Comparison of ENCODE assay signal across 32 mouse cellular contexts in genomic region chr12:112773366-112773765, GRCm38 (mm10). TPM values are rescaled to one million over a fixed set of nuclear protein-coding genes. Genes with fewer than 3 reads are reported as not detected.
DNase-seq lines count a peak whose midpoint lies in the region; ATAC-seq and TF ChIP-seq lines count a peak whose summit lies in the region.
"Had no signal": no experiment of that assay in that cellular context is flagged by ENCODE, and none has a peak within 500 bp of the region (broad histone marks: within the 10 kb centered on the region; RNA-seq: fewer than 3 reads in every experiment).

No protein-coding gene starts in this region.

- DNase-seq in embryonic facial prominence, embryonic 10.5 days (ENCODE audit: low spot score) = no peak
- DNase-seq in heart, postnatal 10 days = no peak
- DNase-seq in urinary bladder, postnatal 4 days (ENCODE audit: low spot score in 2 of 2) = peak; percentile 16 to 52
- DNase-seq in urinary bladder, postnatal 14 days (ENCODE audit: low spot score) = no peak
- DNase-seq: adrenal gland, adult 2 months; adrenal gland, postnatal 36 days; cerebellum, adult 18-20 months; cerebellum, postnatal 14 days; gastrocnemius, postnatal 25 days; kidney, adult 8-10 months; kidney, postnatal 4 days; liver, embryonic 13.5 days; lung, postnatal 4 days; right cerebral cortex, postnatal 4 days; thymus, postnatal 25 days had no signal

- no peak overlapping the region for H3K4me3 ChIP-seq in embryonic facial prominence, embryonic 13.5 days
- H3K4me3 ChIP-seq in embryonic facial prominence, embryonic 10.5 days = no peak overlapping the region
- 0 out of 2 replicates have a peak overlapping the region, but pooled peaks have one; percentile 10 for H3K4me3 ChIP-seq in heart, embryonic 12.5 days
- H3K4me3 ChIP-seq in intestine, postnatal 0 days (ENCODE audit: low read depth, low read length) = no peak overlapping the region
- H3K4me3 ChIP-seq in intestine, embryonic 16.5 days (ENCODE audit: low read length) = no peak overlapping the region
- H3K4me3 ChIP-seq: forebrain, embryonic 13.5 days; heart, adult 2 months; limb, embryonic 15.5 days; liver, embryonic 13.5 days; megakaryocyte, embryonic 14.5 days; midbrain, embryonic 12.5 days; myocyte; neural tube, embryonic 12.5 days had no signal

- no peaks in the 10 kb centered on the region for H3K27me3 ChIP-seq in embryonic facial prominence, embryonic 13.5 days
- no peaks in the 10 kb centered on the region for H3K27me3 ChIP-seq in embryonic facial prominence, embryonic 10.5 days (replicated peaks; ENCODE audit: low read depth, poor library complexity, severe bottlenecking)
- H3K27me3 ChIP-seq in heart, embryonic 12.5 days (replicated peaks) = no peaks in the 10 kb centered on the region; the same call in 1 of the 2 replicates
- H3K27me3 ChIP-seq in intestine, postnatal 0 days (replicated peaks; ENCODE audit: control insufficient read depth, insufficient read depth, low read length) = no peaks in the 10 kb centered on the region
- no peaks in the 10 kb centered on the region for H3K27me3 ChIP-seq in intestine, embryonic 16.5 days (replicated peaks; ENCODE audit: control insufficient read depth, insufficient read depth, low read length)
- H3K27me3 ChIP-seq: CH12.LX; forebrain, embryonic 13.5 days; limb, embryonic 15.5 days; midbrain, embryonic 12.5 days; neural tube, embryonic 12.5 days had no signal

- no peaks in the 10 kb centered on the region for H3K36me3 ChIP-seq in embryonic facial prominence, embryonic 13.5 days
- no peaks in the 10 kb centered on the region for H3K36me3 ChIP-seq in embryonic facial prominence, embryonic 10.5 days (replicated peaks)
- H3K36me3 ChIP-seq in heart, embryonic 12.5 days = no peaks in the 10 kb centered on the region
- no peaks in the 10 kb centered on the region for H3K36me3 ChIP-seq in intestine, postnatal 0 days (ENCODE audit: control insufficient read depth, insufficient read depth)
- H3K36me3 ChIP-seq in intestine, embryonic 16.5 days (ENCODE audit: control insufficient read depth, insufficient read depth, low read length) = no peaks in the 10 kb centered on the region
- H3K36me3 ChIP-seq: limb, embryonic 15.5 days; liver, embryonic 13.5 days; midbrain, embryonic 12.5 days; neural tube, embryonic 12.5 days had no signal

- 39% methylated on average over 9 of the region's 9 CpGs for WGBS in embryonic facial prominence, embryonic 13.5 days
- WGBS in embryonic facial prominence, embryonic 10.5 days = 42% methylated on average over 9 of the region's 9 CpGs
- 19% methylated on average over 9 of the region's 9 CpGs for WGBS in heart, embryonic 12.5 days
- 19% methylated on average over 9 of the region's 9 CpGs for WGBS in intestine, postnatal 0 days
- 25% methylated on average over 9 of the region's 9 CpGs for WGBS in intestine, embryonic 16.5 days

- 0 out of 2 replicates have a peak, but pooled peaks cover 5% of the 10 kb centered on the region for H3K4me1 ChIP-seq in embryonic facial prominence, embryonic 13.5 days
- peaks cover 6% of the 10 kb centered on the region; the same call in 1 of the 2 replicates for H3K4me1 ChIP-seq in embryonic facial prominence, embryonic 10.5 days
- peaks cover 18% of the 10 kb centered on the region for H3K4me1 ChIP-seq in heart, embryonic 12.5 days (replicated peaks)
- no peaks in the 10 kb centered on the region for H3K4me1 ChIP-seq in intestine, postnatal 0 days (replicated peaks; ENCODE audit: control insufficient read depth, insufficient read depth, low read length)
- no peaks in the 10 kb centered on the region for H3K4me1 ChIP-seq in intestine, embryonic 16.5 days (ENCODE audit: control insufficient read depth, insufficient read depth, low read length)
- H3K4me1 ChIP-seq: forebrain, embryonic 13.5 days; limb, embryonic 15.5 days; liver, embryonic 13.5 days; megakaryocyte, embryonic 14.5 days; midbrain, embryonic 12.5 days; neural tube, embryonic 12.5 days had no signal

- H3K9me3 ChIP-seq in embryonic facial prominence, embryonic 13.5 days = peaks cover 4% of the 10 kb centered on the region; the same call in 1 of the 2 replicates
- peaks cover 8% of the 10 kb centered on the region for H3K9me3 ChIP-seq in embryonic facial prominence, embryonic 10.5 days
- peaks cover 10% of the 10 kb centered on the region for H3K9me3 ChIP-seq in heart, embryonic 12.5 days (replicated peaks)
- no peaks in the 10 kb centered on the region for H3K9me3 ChIP-seq in intestine, postnatal 0 days (ENCODE audit: control insufficient read depth)
- H3K9me3 ChIP-seq in intestine, embryonic 16.5 days (ENCODE audit: control insufficient read depth, low read length) = peaks cover 3% of the 10 kb centered on the region; the same call in 1 of the 2 replicates
- H3K9me3 ChIP-seq: limb, embryonic 15.5 days; midbrain, embryonic 12.5 days had no signal

- TF ChIP-seq CTCF in intestine, postnatal 0 days (IDR thresholded peaks at IDR 0.05; ENCODE audit: low read depth) = no peak

- H3K4me2 ChIP-seq in embryonic facial prominence, embryonic 13.5 days = 0 out of 2 replicates have a peak overlapping the region, but pooled peaks have one; percentile 7
- H3K4me2 ChIP-seq in heart, embryonic 12.5 days = peak overlapping the region; percentile 47
- H3K4me2 ChIP-seq in intestine, postnatal 0 days (replicated peaks; ENCODE audit: low read depth) = 0 out of 2 replicates have a peak overlapping the region, but pooled peaks have one; percentile 3
- H3K4me2 ChIP-seq in intestine, embryonic 16.5 days (ENCODE audit: low read depth, low read length) = no peak overlapping the region
- H3K4me2 ChIP-seq: forebrain, embryonic 13.5 days; limb, embryonic 15.5 days; liver, embryonic 13.5 days; midbrain, embryonic 12.5 days; neural tube, embryonic 12.5 days had no signal

- ATAC-seq in embryonic facial prominence, embryonic 13.5 days (ENCODE audit: insufficient number of reproducible peaks, insufficient read depth, low FRiP score, low TSS enrichment, low read depth) = no peak
- no peak for ATAC-seq in heart, embryonic 12.5 days (ENCODE audit: insufficient number of reproducible peaks, low FRiP score)
- no peak for ATAC-seq in intestine, postnatal 0 days
- no peak for ATAC-seq in intestine, embryonic 16.5 days
- ATAC-seq: activated CD4-positive, CD25-positive, alpha-beta regulatory T cell, adult 4 months; forebrain, embryonic 13.5 days; hindbrain, embryonic 16.5 days; lung, postnatal 0 days had no signal

- intact Hi-C loops in heart, postnatal 10 days (cut with DNase I) = no loop called here

- H3K9ac ChIP-seq in embryonic facial prominence, embryonic 13.5 days = no peak overlapping the region
- H3K9ac ChIP-seq in heart, embryonic 12.5 days = peak overlapping the region; percentile 37; the same call in 1 of the 2 replicates
- no peak overlapping the region for H3K9ac ChIP-seq in intestine, postnatal 0 days (ENCODE audit: low read depth, low read length)
- no peak overlapping the region; the same call in 1 of the 2 replicates for H3K9ac ChIP-seq in intestine, embryonic 16.5 days (ENCODE audit: low read depth, low read length)
- H3K9ac ChIP-seq: forebrain, embryonic 13.5 days; limb, embryonic 15.5 days; liver, embryonic 13.5 days; midbrain, embryonic 12.5 days; neural tube, embryonic 12.5 days had no signal

- no peak overlapping the region for H3K27ac ChIP-seq in embryonic facial prominence, embryonic 13.5 days
- no peak overlapping the region for H3K27ac ChIP-seq in embryonic facial prominence, embryonic 10.5 days (replicated peaks)
- no peak overlapping the region for H3K27ac ChIP-seq in heart, embryonic 12.5 days (ENCODE audit: poor library complexity, severe bottlenecking)
- H3K27ac ChIP-seq in intestine, postnatal 0 days (ENCODE audit: low read depth, low read length) = no peak overlapping the region
- H3K27ac ChIP-seq in intestine, embryonic 16.5 days (ENCODE audit: low read length) = no peak overlapping the region
- H3K27ac ChIP-seq: forebrain, embryonic 13.5 days; heart, adult 2 months; kidney, postnatal 0 days; limb, embryonic 15.5 days; liver, embryonic 13.5 days; midbrain, embryonic 12.5 days; neural tube, embryonic 12.5 days had no signal

RNA-seq across cellular contexts. Expression of gene Pld4, which starts 12.9 kb away (rescaled TPM):
- polyA plus RNA-seq in embryonic facial prominence, embryonic 13.5 days (2015; fragmentation: Nextera tagmentation; extraction: Ambion mirVana) = 6.1 and 7.3 TPM in 2 replicates
- polyA plus RNA-seq in embryonic facial prominence, embryonic 10.5 days (2016; fragmentation: Nextera tagmentation; extraction: Ambion mirVana) = 3.9 and 4.6 TPM in 2 replicates
- polyA plus RNA-seq in heart, embryonic 12.5 days (2016; fragmentation: Nextera tagmentation; extraction: Ambion mirVana) = 3.0 and 4.2 TPM in 2 replicates
- total RNA-seq in heart, postnatal 10 days (2021) = 1 to 10 TPM; 5.7 to 5.8 TPM
- polyA plus RNA-seq in intestine, postnatal 0 days (2015; fragmentation: Nextera tagmentation; extraction: Ambion mirVana) = 6.7 and 6.9 TPM in 2 replicates
- 12.2 and 13.0 TPM in 2 replicates for polyA plus RNA-seq in intestine, embryonic 16.5 days (2015; fragmentation: Nextera tagmentation; extraction: Ambion mirVana)
- polyA plus RNA-seq: C2C12 had no signal

RNA-seq across cellular contexts. Expression of gene Ahnak2, which starts 29.1 kb away (rescaled TPM):
- 0.95 and 1.2 TPM in 2 replicates for polyA plus RNA-seq in embryonic facial prominence, embryonic 13.5 days (2015; fragmentation: Nextera tagmentation; extraction: Ambion mirVana)
- polyA plus RNA-seq in embryonic facial prominence, embryonic 10.5 days (2016; fragmentation: Nextera tagmentation; extraction: Ambion mirVana) = 0.04 and 0.20 TPM in 2 replicates
- polyA plus RNA-seq in heart, embryonic 12.5 days (2016; fragmentation: Nextera tagmentation; extraction: Ambion mirVana) = 1.3 and 1.4 TPM in 2 replicates
- 10 to 100 TPM; 13.6 to 17.4 TPM for total RNA-seq in heart, postnatal 10 days (2021)
- 1.6 TPM in 2 replicates for polyA plus RNA-seq in intestine, postnatal 0 days (2015; fragmentation: Nextera tagmentation; extraction: Ambion mirVana)
- 2.3 and 2.8 TPM in 2 replicates for polyA plus RNA-seq in intestine, embryonic 16.5 days (2015; fragmentation: Nextera tagmentation; extraction: Ambion mirVana)
- polyA plus RNA-seq: activated CD4-positive, CD25-positive, alpha-beta regulatory T cell, adult 4 months had no signal

RNA-seq across cellular contexts. Expression of gene Clba1, which starts 35.4 kb away (rescaled TPM):
- polyA plus RNA-seq in embryonic facial prominence, embryonic 13.5 days (2015; fragmentation: Nextera tagmentation; extraction: Ambion mirVana) = 8.3 and 9.8 TPM in 2 replicates
- polyA plus RNA-seq in embryonic facial prominence, embryonic 10.5 days (2016; fragmentation: Nextera tagmentation; extraction: Ambion mirVana) = 9.3 and 10.1 TPM in 2 replicates
- 9.5 and 9.6 TPM in 2 replicates for polyA plus RNA-seq in heart, embryonic 12.5 days (2016; fragmentation: Nextera tagmentation; extraction: Ambion mirVana)
- total RNA-seq in heart, postnatal 10 days (2021) = 1 to 10 TPM; 2.4 to 3.1 TPM
- 3.6 TPM in 2 replicates for polyA plus RNA-seq in intestine, postnatal 0 days (2015; fragmentation: Nextera tagmentation; extraction: Ambion mirVana)
- 3.4 and 4.1 TPM in 2 replicates for polyA plus RNA-seq in intestine, embryonic 16.5 days (2015; fragmentation: Nextera tagmentation; extraction: Ambion mirVana)

RNA-seq across cellular contexts. Expression of gene Cep170b, which starts 53.1 kb away (rescaled TPM):
- 13.8 and 16.7 TPM in 2 replicates for polyA plus RNA-seq in embryonic facial prominence, embryonic 13.5 days (2015; fragmentation: Nextera tagmentation; extraction: Ambion mirVana)
- 9.7 and 10.6 TPM in 2 replicates for polyA plus RNA-seq in embryonic facial prominence, embryonic 10.5 days (2016; fragmentation: Nextera tagmentation; extraction: Ambion mirVana)
- polyA plus RNA-seq in heart, embryonic 12.5 days (2016; fragmentation: Nextera tagmentation; extraction: Ambion mirVana) = 7.0 and 7.3 TPM in 2 replicates
- total RNA-seq in heart, postnatal 10 days (2021) = 10 to 100 TPM; 11.3 to 11.9 TPM
- 12.7 and 13.4 TPM in 2 replicates for polyA plus RNA-seq in intestine, postnatal 0 days (2015; fragmentation: Nextera tagmentation; extraction: Ambion mirVana)
- 12.4 and 13.2 TPM in 2 replicates for polyA plus RNA-seq in intestine, embryonic 16.5 days (2015; fragmentation: Nextera tagmentation; extraction: Ambion mirVana)

RNA-seq across cellular contexts. Expression of gene Cdca4, which starts 55.9 kb away (rescaled TPM):
- polyA plus RNA-seq in embryonic facial prominence, embryonic 13.5 days (2015; fragmentation: Nextera tagmentation; extraction: Ambion mirVana) = 139 and 147 TPM in 2 replicates
- 180 and 183 TPM in 2 replicates for polyA plus RNA-seq in embryonic facial prominence, embryonic 10.5 days (2016; fragmentation: Nextera tagmentation; extraction: Ambion mirVana)
- 47.2 and 49.2 TPM in 2 replicates for polyA plus RNA-seq in heart, embryonic 12.5 days (2016; fragmentation: Nextera tagmentation; extraction: Ambion mirVana)
- 10 to 100 TPM; 13.7 to 16.6 TPM for total RNA-seq in heart, postnatal 10 days (2021)
- polyA plus RNA-seq in intestine, postnatal 0 days (2015; fragmentation: Nextera tagmentation; extraction: Ambion mirVana) = 22.6 and 24.1 TPM in 2 replicates
- 69.2 and 79.6 TPM in 2 replicates for polyA plus RNA-seq in intestine, embryonic 16.5 days (2015; fragmentation: Nextera tagmentation; extraction: Ambion mirVana)

Comparison
In these comparisons a context has a peak if more than half of its experiments do, and no peak if none do; other contexts are left out.
1. DNase-seq: peak in urinary bladder, postnatal 4 days (2 of 2); none in embryonic facial prominence, embryonic 10.5 days (single experiment), heart, postnatal 10 days (0 of 2) and urinary bladder, postnatal 14 days (single experiment).